Mouse (Mus musculus) induced T-regulatory cell, adult 2 months (primary cell): ENCODE data around the gene Psg21.
"Not testable (repeated sequence)": the region's sequence is repeated elsewhere in the genome, so short reads cannot be mapped to it uniquely, and the experiment has no call there.

Experiments used
- DNase-seq: peaks from one replicate; pipeline ENCODE4 v3.0.0-alpha.2; 2012; ENCODE audit warnings: low read depth

The Psg21 gene

DNA sequence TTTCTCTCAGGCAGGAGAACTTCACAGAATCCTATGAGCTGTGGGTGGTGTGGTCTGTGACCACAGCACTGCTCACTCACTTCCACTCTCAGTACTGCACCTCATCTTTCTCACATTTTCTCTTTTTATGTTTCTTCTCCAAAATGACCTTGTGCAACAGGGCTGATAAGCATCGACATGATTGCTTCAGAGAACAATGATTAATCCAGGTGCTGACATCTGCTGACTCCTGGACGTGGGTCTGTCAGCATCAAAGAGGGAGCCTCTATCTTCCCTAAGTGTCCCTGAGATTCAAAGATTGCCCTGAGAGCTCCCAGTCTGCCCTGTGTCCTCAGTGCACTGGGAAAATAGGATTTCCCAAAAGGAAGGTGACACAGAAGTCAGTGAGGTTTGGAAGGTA is at the start of gene Psg21:
TSS of gene Psg21 (minus strand) at position 101 of the 400 bp plus-strand sequence.
- not testable (repeated sequence) for DNase-seq

DNA sequence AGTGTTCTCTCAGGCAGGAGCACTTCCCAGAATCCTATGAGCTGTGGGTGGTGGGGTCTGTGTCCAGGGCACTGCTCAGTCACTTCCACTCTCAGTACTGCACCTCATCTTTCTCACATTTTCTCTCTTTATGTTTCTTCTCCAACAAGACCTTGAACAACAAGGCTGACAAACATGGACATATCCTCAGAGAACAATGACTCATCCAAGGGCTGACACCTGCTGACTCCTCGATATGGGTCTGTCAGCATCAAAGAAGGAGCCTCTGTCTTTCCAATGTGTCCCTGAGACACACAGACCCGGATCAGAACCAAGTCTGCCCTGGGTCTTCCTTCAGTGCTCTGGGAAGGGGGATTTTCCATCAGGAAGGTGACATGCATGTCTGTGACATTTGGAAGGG is 29.6 kb upstream of the Psg21 start, which contains the start of gene Psg20:
TSS of gene Psg20 (minus strand) at position 101 of the 400 bp plus-strand sequence.
- DNase-seq, result no peak

DNA sequence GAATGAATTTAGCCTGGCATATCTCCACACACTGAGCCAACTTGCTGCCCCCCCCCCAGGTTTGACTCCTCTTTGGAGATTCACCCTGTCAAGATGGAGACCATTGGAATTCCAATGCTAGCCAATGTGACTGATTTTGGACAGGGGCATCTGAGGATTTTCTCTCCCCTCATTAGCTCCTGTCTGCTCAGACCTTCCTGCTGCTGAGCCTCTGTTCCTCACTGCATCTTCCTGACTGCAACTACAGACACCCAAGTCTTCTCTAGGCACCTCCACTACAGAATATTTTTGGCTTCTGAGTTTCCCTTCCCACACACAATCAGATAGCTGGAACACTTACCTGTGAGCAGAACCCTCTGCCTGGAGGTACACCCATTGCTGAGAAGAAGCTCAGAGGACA is 29.1 kb upstream of the Psg21 start:
- no peak for DNase-seq

DNA sequence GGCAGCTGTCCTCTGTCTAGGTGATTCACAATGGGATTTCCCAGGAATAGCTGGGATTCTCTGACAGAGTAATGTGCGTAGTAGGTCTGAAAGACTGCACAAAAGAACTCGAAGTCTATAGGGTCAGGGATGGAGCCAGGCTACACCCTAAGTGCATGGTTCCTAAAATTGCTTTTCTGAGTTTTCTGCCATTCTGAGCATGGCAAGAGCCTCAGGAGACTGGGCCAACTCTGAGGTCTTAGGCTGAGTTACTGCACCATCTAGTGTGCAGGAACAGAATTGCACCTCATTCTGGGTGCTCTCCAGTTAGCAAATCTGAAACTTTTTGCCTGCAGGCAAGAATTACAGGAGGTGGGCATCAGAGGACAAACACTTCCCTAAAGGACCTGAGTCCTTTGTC is 23.2 kb upstream of the Psg21 start:
- peak; percentile 30 for DNase-seq

DNA sequence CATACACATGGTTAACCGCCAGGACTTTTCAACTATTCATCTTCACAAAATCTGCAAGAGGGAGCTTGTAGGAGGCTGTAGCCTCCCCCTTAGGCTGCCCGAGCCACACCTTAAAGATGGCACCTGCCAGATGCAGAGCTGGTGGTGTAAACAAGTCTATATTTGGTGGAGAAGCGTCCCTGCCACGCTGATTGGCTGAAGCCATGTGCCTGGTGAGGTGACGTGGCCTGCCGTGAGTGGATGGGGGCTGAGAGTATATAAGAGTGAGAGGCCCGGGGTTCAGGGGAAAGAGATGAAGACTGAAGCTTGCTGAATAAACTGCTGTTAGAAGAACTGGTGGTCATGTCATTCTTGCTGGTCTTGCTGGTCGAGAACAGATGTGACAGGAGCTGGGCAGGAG is 29.6 kb downstream of the Psg21 start:
- not testable (repeated sequence) for DNase-seq

DNA sequence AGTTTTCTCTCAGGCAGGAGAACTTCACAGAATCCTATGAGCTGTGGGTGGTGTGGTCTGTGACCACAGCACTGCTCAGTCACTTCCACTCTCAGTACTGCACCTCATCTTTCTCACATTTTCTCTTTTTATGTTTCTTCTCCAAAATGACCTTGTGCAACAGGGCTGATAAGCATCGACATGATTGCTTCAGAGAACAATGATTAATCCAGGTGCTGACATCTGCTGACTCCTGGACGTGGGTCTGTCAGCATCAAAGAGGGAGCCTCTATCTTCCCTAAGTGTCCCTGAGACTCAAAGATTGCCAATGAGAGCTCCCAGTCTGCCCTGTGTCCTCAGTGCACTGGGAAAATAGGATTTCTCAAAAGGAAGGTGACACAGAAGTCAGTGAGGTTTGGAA is 40.1 kb downstream of the Psg21 start, which contains the start of gene Psg23:
TSS of gene Psg23 (minus strand) at position 101 of the 400 bp plus-strand sequence.
- not testable (repeated sequence) for DNase-seq
